Mouse (Mus musculus): ENCODE results near the gene Gm10647. TPM values are rescaled to one million over a fixed set of nuclear protein-coding genes. Genes with fewer than 3 reads are reported as not detected.
"Not testable (repeated sequence)": the region's sequence is repeated elsewhere in the genome, so short reads cannot be mapped to it uniquely, and the experiment has no call there.

The Gm10647 gene
- under 1 TPM; 0.17 to 0.32 TPM for total RNA-seq (2021)

GRCm38 (mm10) chr9:66796739-66797138, at the start of gene Gm10647:
Gene Gm10647, plus strand, starts transcription at chr9:66797039.
- DNase-seq, result no peak
- intact Hi-C loops (cut with DNase I), result no loop called here

- DNase-seq, result no peak
- intact Hi-C loops (cut with DNase I), result no loop called here
Measured at GRCm38 (mm10) chr9:66748390-66748789, 48.4 kb upstream of the Gm10647 start.

DNA sequence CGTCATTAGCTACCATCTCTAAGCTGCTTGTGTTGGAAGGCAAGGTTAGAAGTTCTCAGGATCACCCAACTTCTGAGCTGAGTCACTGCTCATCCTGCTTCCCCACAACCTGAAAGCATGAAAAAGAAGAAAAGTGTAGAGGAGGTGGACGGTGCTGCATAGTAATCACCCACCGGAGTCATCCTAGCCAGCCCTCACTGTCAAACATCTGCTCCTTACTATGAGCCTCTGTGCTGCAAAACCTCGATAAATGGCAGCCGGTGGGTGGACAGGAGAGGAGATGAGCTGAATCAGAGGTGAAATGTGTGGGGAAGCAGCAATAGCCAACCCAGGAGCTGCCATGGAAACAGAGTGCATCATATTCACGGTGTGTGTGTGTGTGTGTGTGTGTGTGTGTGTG, 44.0 kb upstream of the Gm10647 start:
- intact Hi-C loops (cut with DNase I), result no loop called here
- no peak for DNase-seq

- DNase-seq, result no peak
- intact Hi-C loops (cut with DNase I), result no loop called here
Measured at GRCm38 (mm10) chr9:66760991-66761390, 35.8 kb upstream of the Gm10647 start.

GRCm38 (mm10) chr9:66768721-66769120, 28.1 kb upstream of the Gm10647 start:
- no peak for DNase-seq
- intact Hi-C loops (cut with DNase I), result no loop called here

DNA sequence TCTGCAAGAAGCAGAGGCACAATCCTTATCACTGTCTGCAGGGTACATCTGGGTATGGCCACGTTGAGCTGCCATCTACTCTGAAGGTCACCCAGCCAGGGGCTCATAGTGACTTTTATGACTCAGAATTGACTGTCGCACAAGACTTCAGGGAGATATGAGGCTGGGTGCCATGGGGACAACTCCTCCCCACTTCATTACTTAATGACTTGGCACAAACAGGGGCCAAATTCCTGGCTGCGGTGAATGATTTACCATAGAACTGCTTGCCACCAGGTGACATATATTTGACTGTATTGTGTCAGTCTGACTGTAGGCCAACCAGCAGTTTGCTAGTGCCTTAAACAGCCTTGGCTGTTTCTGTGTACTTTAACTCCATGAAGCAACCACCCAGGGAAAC, 27.6 kb upstream of the Gm10647 start:
- peak; percentile 6 to 18 for DNase-seq
- intact Hi-C loops (cut with DNase I), result no loop called here

- no peak for DNase-seq
- intact Hi-C loops (cut with DNase I), result no loop called here
Measured at GRCm38 (mm10) chr9:66770701-66771100, 26.1 kb upstream of the Gm10647 start.

GRCm38 (mm10) chr9:66784552-66784951, 12.3 kb upstream of the Gm10647 start:
- peak in 1 of 2 experiments; percentile 15 for DNase-seq
- intact Hi-C loops (cut with DNase I), result loop anchor here (2.0 kb wide), 1 partner anchor 36 kb away; no protein-coding TSS in a partner anchor

- intact Hi-C loops (cut with DNase I), result loop anchor here (1.0 to 5.0 kb wide), 4 partner anchors 81 to 321 kb away; partner anchors contain the start of gene Fbxl22
- peak; percentile 39 to 63 for DNase-seq
Measured at GRCm38 (mm10) chr9:66787821-66788220, 9.0 kb upstream of the Gm10647 start.

DNA sequence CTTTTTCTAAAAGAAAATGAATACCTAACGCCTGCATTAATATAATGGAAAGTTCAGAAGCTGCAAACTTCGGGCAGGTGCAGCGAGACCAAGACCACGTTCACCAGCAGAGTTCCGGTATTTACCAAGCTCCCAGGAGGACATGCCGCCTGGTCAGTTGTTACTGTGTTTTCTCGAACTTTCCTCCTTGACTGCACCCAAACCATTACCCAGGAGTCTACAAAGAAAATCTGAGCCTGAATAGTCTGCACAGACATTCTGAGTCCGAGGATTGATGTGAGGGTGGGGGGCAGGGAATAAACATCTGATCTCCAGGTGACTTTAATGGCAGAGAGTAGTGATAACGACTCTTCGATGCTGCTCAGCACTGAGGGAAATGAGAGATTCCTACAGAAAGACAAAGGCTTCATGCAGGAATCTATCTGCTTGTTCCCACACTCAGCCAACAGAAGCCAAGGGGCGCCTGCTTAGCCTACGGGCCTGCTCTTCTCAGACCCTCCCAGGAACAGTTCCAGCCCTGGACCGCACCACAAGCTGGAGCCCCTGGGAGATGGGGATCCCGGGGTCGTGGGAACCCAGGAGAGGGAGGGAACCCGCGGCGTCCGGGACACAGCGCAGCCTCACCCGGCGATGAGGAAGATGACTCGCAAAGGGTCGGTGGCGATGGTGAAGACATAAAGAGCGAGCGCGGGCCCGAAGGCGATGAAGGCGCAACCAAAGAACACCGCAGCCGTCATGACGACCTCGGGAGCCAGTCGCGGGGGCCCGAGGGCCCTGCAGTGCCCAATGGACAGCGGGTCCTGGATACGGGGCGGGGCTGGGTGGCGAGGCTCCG, 2.0 kb upstream of the Gm10647 start:
- DNase-seq, result peak in 1 of 2 experiments; percentile 21
- intact Hi-C loops (cut with DNase I), result loop anchor here (2.0 kb wide), 1 partner anchor 30 kb away; no protein-coding TSS in a partner anchor

- peak; percentile 96 to 98 for DNase-seq
- intact Hi-C loops (cut with DNase I), result loop anchor here (2.0 kb wide), 1 partner anchor 29 kb away; no protein-coding TSS in a partner anchor
Measured at GRCm38 (mm10) chr9:66795464-66796324, 1.1 kb upstream of the Gm10647 start, which contains the start of gene Aph1b. Gene Aph1b, minus strand, starts transcription at chr9:66795490.

DNA sequence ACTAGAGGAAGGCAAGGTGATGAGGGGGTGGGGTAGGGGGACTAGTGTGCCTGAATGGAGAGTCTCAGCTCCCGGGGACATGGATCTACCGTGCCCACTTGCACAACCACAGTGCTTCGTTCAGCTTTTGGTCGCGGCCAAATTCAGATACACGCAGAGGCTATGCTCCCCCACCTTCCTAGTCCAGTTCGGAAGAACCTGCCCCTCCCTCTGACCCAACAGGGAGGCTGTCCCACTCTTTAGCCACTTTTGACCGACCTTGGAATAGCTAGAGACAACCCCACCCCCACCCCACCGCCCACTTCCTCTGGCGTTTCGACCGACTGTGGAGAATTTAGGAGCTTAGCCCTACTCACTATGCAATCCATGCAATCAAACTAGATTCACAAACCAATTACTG, 5.1 kb downstream of the Gm10647 start:
- DNase-seq, result peak in 1 of 2 experiments; percentile 17
- intact Hi-C loops (cut with DNase I), result no loop called here

DNA sequence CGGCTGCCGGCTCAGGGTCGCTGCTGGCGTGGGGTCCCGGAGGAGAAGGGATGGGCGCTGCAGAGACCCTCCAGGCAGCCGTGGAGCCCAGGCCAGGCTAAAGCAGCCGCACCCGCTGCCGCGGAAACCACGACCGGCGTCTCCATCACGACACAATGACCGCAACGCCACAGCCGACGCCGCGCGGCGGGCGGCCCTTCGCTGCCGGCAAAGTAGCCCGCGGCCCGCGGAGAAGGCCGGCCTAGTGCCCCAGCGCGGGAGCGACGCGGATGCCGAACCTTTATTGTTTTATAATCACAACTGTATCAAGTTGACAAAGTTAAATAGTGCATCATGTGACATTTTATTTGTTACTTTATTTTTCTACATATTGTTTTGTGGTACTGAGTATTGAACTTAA, 9.1 kb downstream of the Gm10647 start:
- intact Hi-C loops (cut with DNase I); DNase-seq: not testable (repeated sequence)

- no peak for DNase-seq
- intact Hi-C loops (cut with DNase I), result no loop called here
Measured at GRCm38 (mm10) chr9:66813392-66813791, 16.6 kb downstream of the Gm10647 start.

DNA sequence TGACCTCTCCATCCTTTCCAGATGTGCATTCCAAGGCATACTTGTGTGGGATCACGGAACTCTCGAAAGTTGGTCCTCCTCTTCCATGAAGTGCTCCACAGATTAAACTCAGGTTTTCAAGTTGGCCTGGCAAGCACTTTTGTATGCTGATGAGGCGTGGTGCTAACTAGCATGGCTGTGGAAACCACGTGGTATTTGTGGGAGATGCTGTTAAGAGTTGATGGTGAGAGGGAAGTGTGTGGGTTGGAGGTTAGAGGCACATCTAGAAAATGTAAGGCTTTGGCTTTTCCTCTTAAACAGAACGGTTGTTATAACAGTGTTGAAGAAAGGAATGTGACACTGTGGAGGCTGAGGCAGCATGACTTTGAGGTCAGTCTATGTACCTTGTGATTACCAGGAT, 24.2 kb downstream of the Gm10647 start:
- intact Hi-C loops (cut with DNase I), result loop anchor here (2.0 kb wide), 1 partner anchor 36 kb away; no protein-coding TSS in a partner anchor
- no peak for DNase-seq

DNA sequence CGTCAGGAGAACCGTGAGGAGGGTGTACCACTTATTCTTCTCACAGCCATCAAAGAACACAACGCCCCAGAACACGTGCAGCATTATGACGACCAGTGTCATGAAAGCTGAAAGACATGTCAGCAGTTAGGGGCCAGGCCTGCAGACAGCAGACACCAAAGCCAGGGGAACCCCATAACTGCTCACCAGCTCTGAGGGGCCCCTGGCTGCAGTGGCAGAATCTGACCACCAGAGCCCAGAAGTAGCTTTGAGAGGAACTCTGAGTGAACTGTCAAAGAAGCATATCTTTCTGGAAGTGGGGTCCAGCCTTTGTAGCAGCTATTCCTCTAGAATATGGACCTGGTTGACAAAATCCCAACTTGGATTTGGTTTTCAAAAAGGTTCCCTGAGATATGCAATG, 25.4 kb downstream of the Gm10647 start:
- intact Hi-C loops (cut with DNase I), result not testable (repeated sequence)

DNA sequence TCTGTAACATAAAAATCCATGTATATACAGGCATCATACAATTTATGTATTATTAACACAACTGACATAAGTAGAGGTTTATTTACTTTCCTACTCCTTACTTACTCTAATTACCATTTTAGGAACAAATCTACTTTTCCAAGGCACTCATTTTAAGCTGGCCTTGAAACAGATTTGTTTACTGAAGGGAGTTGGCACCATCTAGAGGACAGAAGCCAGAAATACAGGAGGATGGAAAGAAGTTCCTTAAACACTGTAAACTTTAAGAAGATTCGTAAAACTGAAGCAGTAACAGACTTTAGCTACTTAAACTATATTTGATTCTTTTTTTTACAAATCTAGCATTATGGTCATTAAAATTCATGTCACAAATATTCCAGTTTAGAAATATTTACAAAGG, 29.2 kb downstream of the Gm10647 start:
- intact Hi-C loops (cut with DNase I), result loop anchor here (1.0 to 2.0 kb wide), 3 partner anchors 31 to 361 kb away; partner anchors contain the start of gene Aph1b
- peak; percentile 47 to 64 for DNase-seq

More for the DNA sequence above, 25.4 kb downstream of the Gm10647 start:
- not testable (repeated sequence) for DNase-seq

DNA sequence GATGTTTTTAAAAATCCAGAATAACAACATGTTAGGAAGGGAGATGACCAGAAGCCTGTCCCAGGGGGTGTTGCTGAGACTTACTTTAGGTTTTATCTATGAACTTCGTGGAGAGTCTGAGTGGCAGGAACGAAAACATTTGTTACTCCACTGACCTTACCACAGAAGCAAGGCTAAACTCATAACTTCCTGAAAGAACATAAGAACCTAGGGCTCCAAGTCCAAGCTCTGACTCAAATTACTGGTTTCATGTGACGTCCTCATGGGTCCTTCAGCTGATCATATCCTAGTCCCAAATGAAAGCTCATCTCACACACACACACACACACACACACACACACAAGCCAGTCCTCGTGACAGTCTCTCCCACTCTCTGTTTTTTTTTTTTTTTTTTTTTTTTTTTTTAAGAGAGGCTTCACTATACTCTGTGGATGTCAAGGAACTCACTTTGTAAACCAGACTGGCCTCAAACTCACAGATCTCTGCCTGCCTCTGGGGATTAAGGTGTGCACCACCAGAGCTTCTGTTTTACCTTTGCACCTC, 35.6 kb downstream of the Gm10647 start:
- intact Hi-C loops (cut with DNase I), result loop anchor here (5.0 kb wide), 1 partner anchor 125 kb away; no protein-coding TSS in a partner anchor
- no peak for DNase-seq

- intact Hi-C loops (cut with DNase I), result loop anchor here (2.0 to 5.0 kb wide), 2 partner anchors 105 to 127 kb away; no protein-coding TSS in a partner anchor
- DNase-seq, result no peak
Measured at GRCm38 (mm10) chr9:66833851-66834250, 37.0 kb downstream of the Gm10647 start.

- peak; percentile 98 for DNase-seq
- intact Hi-C loops (cut with DNase I), result loop anchor here (2.0 to 5.0 kb wide), 3 partner anchors 83 to 127 kb away; partner anchors contain the start of gene Rab8b
Measured at GRCm38 (mm10) chr9:66834318-66835096, 37.7 kb downstream of the Gm10647 start, which contains the start of gene Aph1c. Gene Aph1c, minus strand, starts transcription at chr9:66834726.
